Mouse (Mus musculus) bone marrow, adult 2 months (tissue): ENCODE results near the gene Tnni1.
A peak's percentile ranks its signal among the peaks of the same experiment; 100 is the strongest.

ENCODE experiments used
- CTCF ChIP-seq: fragments of 200-500 bp; IDR thresholded peaks from 2 replicates; pipeline ENCODE4 v1.5.1; 2011; ENCODE audit warnings: low read length, control low read depth; ENCODE audit not compliant: control insufficient read depth, insufficient read depth
- POLR2A ChIP-seq: fragments of 200-500 bp; IDR thresholded peaks from 2 replicates; pipeline ENCODE4 v1.6.1; 2011; ENCODE audit warnings: low read depth, mild to moderate bottlenecking, control low read depth, low read length, borderline replicate concordance; ENCODE audit not compliant: control insufficient read depth

GRCm38 (mm10) chr1:135765645-135766591, 13.3 kb upstream of the Tnni1 start, which contains the start of gene Phlda3:
- no peak for TF ChIP-seq CTCF
- peak; percentile 38; the same call in 1 of the 2 replicates for TF ChIP-seq POLR2A
